Mouse (Mus musculus) erythroblast, embryonic 14.5 days (primary cell): ENCODE measurements at regions not wholly inside any gene's neighbourhood (a gene's known extent, or its start where the extent isn't known, plus 50 kb on each side); places are given as distances from the start of the nearest gene placed in this dataset.

ENCODE experiments used
- H3K27me3 ChIP-seq: 2 replicates; pipeline ENCODE4 v1.6.1; 2012; ENCODE audit warnings: inconsistent platforms; ENCODE audit not compliant: control insufficient read depth
- H3K36me3 ChIP-seq: 2 replicates; pipeline ENCODE4 v1.6.1; 2012; ENCODE audit warnings: mild to moderate bottlenecking, inconsistent platforms; ENCODE audit not compliant: control insufficient read depth
- H3K4me1 ChIP-seq: 2 replicates; pipeline ENCODE4 v1.6.1; 2012; ENCODE audit warnings: inconsistent platforms; ENCODE audit not compliant: control insufficient read depth
- H3K4me3 ChIP-seq: replicated peaks from 2 replicates; pipeline ENCODE3; 2012; ENCODE audit warnings: moderate library complexity, mild to moderate bottlenecking, inconsistent platforms
- H3K9me3 ChIP-seq: 2 replicates; pipeline ENCODE4 v1.6.1; 2012; ENCODE audit warnings: low read length, inconsistent platforms, mixed read lengths; ENCODE audit not compliant: control insufficient read depth
- GATA1 ChIP-seq: IDR thresholded peaks from 2 replicates; pipeline ENCODE4 v1.6.1; 2012; ENCODE audit warnings: low read length, inconsistent platforms, mixed read lengths
- TAL1 ChIP-seq: IDR thresholded peaks from 3 replicates; pipeline ENCODE4 v1.6.1; 2012; ENCODE audit warnings: low read length, inconsistent platforms, mixed read lengths

- H3K27me3 ChIP-seq = no peaks in the 10 kb centered on the region
- H3K9me3 ChIP-seq = peaks cover 6% of the 10 kb centered on the region; the same call in 1 of the 2 replicates
- H3K4me3 ChIP-seq = no peak overlapping the region
- no peaks in the 10 kb centered on the region for H3K36me3 ChIP-seq
- TF ChIP-seq GATA1 (no peak), TAL1 (no peak)
- H3K4me1 ChIP-seq = no peaks in the 10 kb centered on the region
Measured at GRCm38 (mm10) chr3:131922733-131923132, 162.4 kb upstream of the Dkk2 start.

GRCm38 (mm10) chr3:131940896-131941295 lies 144.2 kb upstream of the Dkk2 start:
- Histone ChIP-seq H3K4me3 (no peak overlapping the region), H3K36me3 (no peaks in the 10 kb centered on the region), H3K27me3 (no peaks in the 10 kb centered on the region), H3K9me3 (peaks cover 4% of the 10 kb centered on the region; the same call in 1 of the 2 replicates), H3K4me1 (no peaks in the 10 kb centered on the region)
- TF ChIP-seq TAL1 = no peak
- TF ChIP-seq GATA1 = no peak

GRCm38 (mm10) chr3:131941961-131942753 lies 142.9 kb upstream of the Dkk2 start:
- H3K27me3 ChIP-seq = no peaks in the 10 kb centered on the region
- peaks cover 4% of the 10 kb centered on the region; the same call in 1 of the 2 replicates for H3K9me3 ChIP-seq
- TF ChIP-seq TAL1 (no peak), GATA1 (no peak)
- no peaks in the 10 kb centered on the region for H3K4me1 ChIP-seq
- no peak overlapping the region for H3K4me3 ChIP-seq
- H3K36me3 ChIP-seq = no peaks in the 10 kb centered on the region

- H3K4me3 ChIP-seq = no peak overlapping the region
- H3K4me1 ChIP-seq = no peaks in the 10 kb centered on the region
- peaks cover 4% of the 10 kb centered on the region; the same call in 1 of the 2 replicates for H3K9me3 ChIP-seq
- no peaks in the 10 kb centered on the region for H3K36me3 ChIP-seq
- no peaks in the 10 kb centered on the region for H3K27me3 ChIP-seq
- TF ChIP-seq TAL1 (no peak), GATA1 (no peak)
Measured at GRCm38 (mm10) chr3:131943436-131943835, 141.7 kb upstream of the Dkk2 start.

GRCm38 (mm10) chr3:131955771-131956170 lies 129.3 kb upstream of the Dkk2 start:
- Histone ChIP-seq H3K4me3 (no peak overlapping the region), H3K9me3 (peaks cover 11% of the 10 kb centered on the region), H3K27me3 (no peaks in the 10 kb centered on the region), H3K4me1 (no peaks in the 10 kb centered on the region), H3K36me3 (no peaks in the 10 kb centered on the region)
- no peak for TF ChIP-seq GATA1

GRCm38 (mm10) chr3:131960636-131961035 lies 124.5 kb upstream of the Dkk2 start:
- Histone ChIP-seq H3K4me1 (no peaks in the 10 kb centered on the region), H3K27me3 (no peaks in the 10 kb centered on the region), H3K4me3 (no peak overlapping the region), H3K9me3 (peaks cover 13% of the 10 kb centered on the region), H3K36me3 (no peaks in the 10 kb centered on the region)
- TF ChIP-seq TAL1 = no peak
- no peak for TF ChIP-seq GATA1

GRCm38 (mm10) chr3:131961571-131961970 lies 123.5 kb upstream of the Dkk2 start:
- no peaks in the 10 kb centered on the region for H3K4me1 ChIP-seq
- H3K36me3 ChIP-seq = no peaks in the 10 kb centered on the region
- TF ChIP-seq GATA1 (no peak), TAL1 (no peak)
- peaks cover 11% of the 10 kb centered on the region for H3K9me3 ChIP-seq
- H3K4me3 ChIP-seq = no peak overlapping the region
- no peaks in the 10 kb centered on the region for H3K27me3 ChIP-seq

GRCm38 (mm10) chr3:131962870-131963269 lies 122.2 kb upstream of the Dkk2 start:
- Histone ChIP-seq H3K27me3 (no peaks in the 10 kb centered on the region), H3K9me3 (peaks cover 13% of the 10 kb centered on the region; the same call in 1 of the 2 replicates), H3K4me1 (no peaks in the 10 kb centered on the region), H3K36me3 (no peaks in the 10 kb centered on the region), H3K4me3 (no peak overlapping the region)
- TF ChIP-seq TAL1 (no peak), GATA1 (no peak)

GRCm38 (mm10) chr3:131964952-131965351 lies 120.1 kb upstream of the Dkk2 start:
- H3K27me3 ChIP-seq = no peaks in the 10 kb centered on the region
- TF ChIP-seq GATA1 (no peak), TAL1 (no peak)
- no peaks in the 10 kb centered on the region for H3K36me3 ChIP-seq
- peaks cover 13% of the 10 kb centered on the region; the same call in 1 of the 2 replicates for H3K9me3 ChIP-seq
- H3K4me3 ChIP-seq = no peak overlapping the region
- H3K4me1 ChIP-seq = no peaks in the 10 kb centered on the region
